Comparison of ENCODE assay signal across 10 mouse cellular contexts in the genomic region with DNA sequence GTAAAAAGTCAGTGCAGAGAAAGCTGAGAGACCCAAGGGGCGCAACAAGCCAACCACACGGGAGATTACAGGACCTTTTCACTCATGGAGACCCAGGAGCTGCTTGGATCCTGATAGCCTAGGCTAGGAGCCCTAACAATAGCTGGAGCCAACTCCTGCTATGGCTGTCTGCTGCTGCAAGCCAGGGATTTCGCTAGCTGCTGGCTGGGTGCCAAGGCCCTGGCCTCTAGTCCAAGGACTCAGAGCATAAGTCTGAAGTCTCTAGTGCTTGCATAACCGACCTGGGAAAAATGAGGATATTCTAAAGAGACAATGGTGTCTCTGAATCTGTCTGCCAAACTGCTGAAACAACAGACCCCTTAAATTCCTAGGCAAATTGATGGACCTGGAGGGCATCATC.
DNase-seq lines count a peak whose midpoint lies in the region; ATAC-seq lines count a peak whose summit lies in the region.
"Had no signal": no experiment of that assay in that cellular context is flagged by ENCODE, and none has a peak within 500 bp of the region (broad histone marks: within the 10 kb centered on the region; RNA-seq: fewer than 3 reads in every experiment).

No protein-coding gene starts in this region.

- DNase-seq in embryonic facial prominence, embryonic 14.5 days (ENCODE audit: low spot score) = peak; percentile 36
- no peak for DNase-seq in embryonic facial prominence, embryonic 10.5 days (ENCODE audit: low spot score)
- DNase-seq in adrenal gland, postnatal 25 days = peak; percentile 93
- DNase-seq in heart, adult 8-10 months (ENCODE audit: low spot score) = peak; percentile 30
- DNase-seq in lung, postnatal 36 days = peak; percentile 65
- DNase-seq in embryo, embryonic 10.5 days (ENCODE audit: low spot score) = no peak
- no peak for DNase-seq in left cerebral cortex, adult 8-10 months (ENCODE audit: low spot score in 2 of 2)
- no peak for DNase-seq in layer of hippocampus, adult 9-10 months (ENCODE audit: low spot score)

- H3K27ac ChIP-seq in embryonic facial prominence, embryonic 14.5 days (replicated peaks; ENCODE audit: low read depth, low read length) = no peak overlapping the region
- no peak overlapping the region for H3K27ac ChIP-seq in embryonic facial prominence, embryonic 10.5 days (replicated peaks)
- H3K27ac ChIP-seq: heart, embryonic 13.5 days; liver, embryonic 14.5 days had no signal

- H3K9me3 ChIP-seq in embryonic facial prominence, embryonic 14.5 days (ENCODE audit: control insufficient read depth, low read length) = no peaks in the 10 kb centered on the region; the same call in 1 of the 2 replicates
- H3K9me3 ChIP-seq in embryonic facial prominence, embryonic 10.5 days = peaks cover 4% of the 10 kb centered on the region; the same call in 1 of the 2 replicates
- H3K9me3 ChIP-seq: heart, embryonic 13.5 days had no signal

- H3K9ac ChIP-seq in embryonic facial prominence, embryonic 14.5 days (ENCODE audit: low read depth, low read length) = no peak overlapping the region
- H3K9ac ChIP-seq: heart, embryonic 13.5 days; liver, embryonic 14.5 days had no signal

- no peak overlapping the region for H3K4me2 ChIP-seq in embryonic facial prominence, embryonic 14.5 days (ENCODE audit: low read depth, low read length)
- H3K4me2 ChIP-seq: heart, embryonic 13.5 days had no signal

- no peak overlapping the region for H3K4me3 ChIP-seq in embryonic facial prominence, embryonic 14.5 days (ENCODE audit: low read depth, low read length)
- no peak overlapping the region for H3K4me3 ChIP-seq in embryonic facial prominence, embryonic 10.5 days
- H3K4me3 ChIP-seq: heart, embryonic 13.5 days had no signal

- no peak for ATAC-seq in embryonic facial prominence, embryonic 14.5 days (ENCODE audit: low read depth)

- H3K27me3 ChIP-seq in embryonic facial prominence, embryonic 14.5 days (replicated peaks; ENCODE audit: control insufficient read depth, insufficient read depth, low read length) = no peaks in the 10 kb centered on the region
- H3K27me3 ChIP-seq in embryonic facial prominence, embryonic 10.5 days (replicated peaks; ENCODE audit: low read depth, poor library complexity, severe bottlenecking) = no peaks in the 10 kb centered on the region
- H3K27me3 ChIP-seq: heart, embryonic 13.5 days had no signal

- WGBS in embryonic facial prominence, embryonic 14.5 days = 77% methylated on average over 4 of the region's 4 CpGs
- 85% methylated on average over 4 of the region's 4 CpGs for WGBS in embryonic facial prominence, embryonic 10.5 days

- no peaks in the 10 kb centered on the region for H3K4me1 ChIP-seq in embryonic facial prominence, embryonic 14.5 days (ENCODE audit: control insufficient read depth, insufficient read depth, low read length)
- no peaks in the 10 kb centered on the region for H3K4me1 ChIP-seq in embryonic facial prominence, embryonic 10.5 days
- H3K4me1 ChIP-seq: heart, embryonic 13.5 days had no signal

- H3K36me3 ChIP-seq in embryonic facial prominence, embryonic 14.5 days (ENCODE audit: control insufficient read depth, insufficient read depth, low read length) = no peaks in the 10 kb centered on the region
- no peaks in the 10 kb centered on the region for H3K36me3 ChIP-seq in embryonic facial prominence, embryonic 10.5 days (replicated peaks)
- H3K36me3 ChIP-seq: heart, embryonic 13.5 days had no signal

Comparison
In these comparisons a context has a peak if more than half of its experiments do, and no peak if none do; other contexts are left out.
1. DNase-seq: peak in embryonic facial prominence, embryonic 14.5 days (single experiment), adrenal gland, postnatal 25 days (single experiment), heart, adult 8-10 months (single experiment) and lung, postnatal 36 days (single experiment); none in embryonic facial prominence, embryonic 10.5 days (single experiment), embryo, embryonic 10.5 days (single experiment), left cerebral cortex, adult 8-10 months (0 of 2) and layer of hippocampus, adult 9-10 months (single experiment).